Mouse (Mus musculus) kidney, embryonic 14.5 days (tissue): ENCODE measurements around the gene Pate2. TPM values are rescaled to one million over a fixed set of nuclear protein-coding genes. Genes with fewer than 3 reads are reported as not detected.

Source experiments
- ATAC-seq: fragments of 200-750 bp; cut with Nextera tagmentation; 2 replicates; pipeline ENCODE4 v1.8.0; 2017; ENCODE audit warnings: moderate number of reproducible peaks, mild to moderate bottlenecking, moderate TSS enrichment, moderate library complexity; ENCODE audit not compliant: low FRiP score, low TSS enrichment
- H3K27ac ChIP-seq: fragments of 300-500 bp; sonication (generic); 2 replicates; pipeline ENCODE4 v1.5.1; 2014; ENCODE audit warnings: low read depth, mild to moderate bottlenecking, low read length, moderate library complexity, mixed read lengths
- H3K27me3 ChIP-seq: fragments of 300-500 bp; sonication (generic); 2 replicates; pipeline ENCODE4 v1.6.1; 2014; ENCODE audit warnings: mild to moderate bottlenecking, low read length; ENCODE audit not compliant: control insufficient read depth, insufficient read depth
- H3K36me3 ChIP-seq: fragments of 300-500 bp; sonication (generic); 2 replicates; pipeline ENCODE4 v1.6.1; 2014; ENCODE audit warnings: low read length, mixed read lengths; ENCODE audit not compliant: control insufficient read depth, insufficient read depth
- H3K4me1 ChIP-seq: fragments of 300-500 bp; sonication (generic); 2 replicates; pipeline ENCODE4 v1.6.1; 2014; ENCODE audit warnings: low read length, mixed read lengths; ENCODE audit not compliant: control insufficient read depth, insufficient read depth
- H3K4me2 ChIP-seq: fragments of 300-500 bp; sonication (generic); replicated peaks from 2 replicates; pipeline ENCODE4 v1.6.1; 2014; ENCODE audit warnings: low read depth, mild to moderate bottlenecking, low read length
- H3K4me3 ChIP-seq: fragments of 300-500 bp; sonication (generic); 2 replicates; pipeline ENCODE4 v1.5.1; 2014; ENCODE audit warnings: mild to moderate bottlenecking, low read length
- H3K9ac ChIP-seq: fragments of 300-500 bp; sonication (generic); 2 replicates; pipeline ENCODE4 v1.6.1; 2014; ENCODE audit warnings: low read depth, mild to moderate bottlenecking, low read length, moderate library complexity
- H3K9me3 ChIP-seq: fragments of 300-500 bp; sonication (generic); 2 replicates; pipeline ENCODE4 v1.6.1; 2016; ENCODE audit warnings: low read length; ENCODE audit not compliant: control insufficient read depth
- WGBS: fragments of 180-500 bp; shearing (Covaris S2); extraction: QIAGEN DNeasy Blood & Tissue Kit; methylation state at CpG from one replicate; pipeline ENCODE4 v1.1.7; 2014; 5-methylcytosine and 5-hydroxymethylcytosine counted together
- polyA plus RNA-seq: library from polyadenylated mRNA; unstranded; fragments of >200 nt; fragmentation: Nextera tagmentation; extraction: Ambion mirVana; gene quantifications from 2 replicates; pipeline ENCODE4 v1.2.1, GENCODE M21; 2014

The Pate2 gene
- polyA plus RNA-seq, 1 experiment from 2014 or later: 0.37 TPM

DNA sequence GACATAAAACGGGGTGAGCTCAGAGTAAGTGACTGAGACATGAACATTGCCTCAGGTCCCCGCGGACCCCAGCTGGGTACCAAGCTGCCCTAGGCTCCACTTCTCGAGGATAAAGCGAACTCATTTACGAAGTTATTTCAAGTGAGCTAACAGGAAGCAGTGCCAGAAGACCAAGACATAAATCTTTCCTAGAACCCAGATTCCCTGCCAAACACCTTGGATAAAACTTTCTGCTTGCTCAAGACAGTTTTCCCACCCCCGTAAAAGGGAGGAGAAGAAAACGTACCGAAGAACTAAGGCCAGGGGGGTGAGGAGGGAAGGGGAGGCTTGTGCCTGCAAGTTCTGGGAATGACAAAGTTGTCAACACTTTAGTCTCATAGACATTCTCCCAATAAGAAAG, 36.8 kb upstream of the Pate2 start:
- Histone ChIP-seq H3K4me1 (peaks cover 16% of the 10 kb centered on the region), H3K27me3 (no peaks in the 10 kb centered on the region), H3K9ac (no peak overlapping the region), H3K4me2 (no peak overlapping the region), H3K27ac (no peak overlapping the region), H3K36me3 (no peaks in the 10 kb centered on the region), H3K9me3 (no peaks in the 10 kb centered on the region), H3K4me3 (no peak overlapping the region)
- WGBS: 46% methylated on average over 9 of the region's 9 CpGs
- no peak for ATAC-seq

- 5% methylated on average over 2 of the region's 2 CpGs for WGBS
Observed at GRCm38 (mm10) chr9:35535110-35535509, 35.0 kb upstream of the Pate2 start.

GRCm38 (mm10) chr9:35535876-35536275, 34.2 kb upstream of the Pate2 start:
- Histone ChIP-seq H3K4me2 (no peak overlapping the region), H3K36me3 (no peaks in the 10 kb centered on the region), H3K27ac (no peak overlapping the region), H3K27me3 (no peaks in the 10 kb centered on the region), H3K9me3 (no peaks in the 10 kb centered on the region), H3K4me3 (no peak overlapping the region), H3K4me1 (peaks cover 20% of the 10 kb centered on the region), H3K9ac (no peak overlapping the region)
- ATAC-seq: no peak
- 77% methylated on average over 4 of the region's 4 CpGs for WGBS

More at GRCm38 (mm10) chr9:35535110-35535509, 35.0 kb upstream of the Pate2 start:
- peaks cover 20% of the 10 kb centered on the region for H3K4me1 ChIP-seq
- H3K9me3 ChIP-seq: no peaks in the 10 kb centered on the region
- no peaks in the 10 kb centered on the region for H3K36me3 ChIP-seq
- peak; percentile 85 for ATAC-seq
- no peaks in the 10 kb centered on the region for H3K27me3 ChIP-seq
- H3K27ac ChIP-seq: no peak overlapping the region
- no peak overlapping the region for H3K9ac ChIP-seq
- H3K4me3 ChIP-seq: no peak overlapping the region
- no peak overlapping the region for H3K4me2 ChIP-seq

DNA sequence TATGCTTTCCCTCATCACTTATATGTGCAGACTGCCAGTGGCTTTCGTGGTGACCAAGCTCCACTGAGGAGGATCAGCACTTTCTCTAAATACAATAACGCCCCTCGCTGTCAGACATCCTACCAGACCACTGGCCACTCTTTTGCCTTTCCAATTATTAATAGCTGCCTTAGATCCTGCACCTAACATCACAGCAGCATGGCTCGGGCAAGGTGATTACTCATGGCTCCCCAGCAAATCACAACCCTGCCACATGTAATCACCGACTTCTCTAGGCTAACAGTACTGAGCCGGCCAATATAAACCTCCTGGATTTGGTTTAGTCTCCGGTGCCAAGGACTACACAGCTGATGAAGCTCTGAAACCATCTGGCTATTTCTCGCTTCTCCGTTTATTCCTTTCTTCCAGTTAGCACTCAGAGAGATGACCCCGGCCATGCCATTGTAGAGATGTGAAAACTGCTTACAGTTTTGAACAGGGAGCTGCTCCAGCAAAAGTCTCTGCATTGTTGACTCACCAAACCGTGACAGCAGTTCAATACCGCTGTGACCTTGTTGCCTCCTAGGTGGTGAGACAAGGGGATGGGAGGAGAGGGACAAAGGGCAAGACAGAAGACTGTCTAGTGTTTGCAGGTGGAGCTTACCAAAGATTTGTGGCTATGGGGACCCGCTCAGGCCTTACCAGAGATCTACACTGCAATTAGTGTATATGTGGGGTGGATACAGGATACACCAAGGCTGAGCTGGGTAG, 30.9 kb upstream of the Pate2 start:
- H3K27ac ChIP-seq: no peak overlapping the region
- no peak overlapping the region for H3K4me3 ChIP-seq
- H3K9ac ChIP-seq: no peak overlapping the region
- H3K4me2 ChIP-seq: no peak overlapping the region
- ATAC-seq: no peak
- no peaks in the 10 kb centered on the region for H3K9me3 ChIP-seq
- no peaks in the 10 kb centered on the region for H3K27me3 ChIP-seq
- no peaks in the 10 kb centered on the region for H3K36me3 ChIP-seq
- peaks cover 20% of the 10 kb centered on the region for H3K4me1 ChIP-seq
- 67% methylated on average over 13 of the region's 13 CpGs for WGBS

GRCm38 (mm10) chr9:35541024-35541423, 29.1 kb upstream of the Pate2 start:
- no peak for ATAC-seq
- 84% methylated on average over 5 of the region's 5 CpGs for WGBS

GRCm38 (mm10) chr9:35541488-35541887, 28.6 kb upstream of the Pate2 start:
- Histone ChIP-seq H3K9ac (no peak overlapping the region), H3K4me1 (peaks cover 20% of the 10 kb centered on the region), H3K27ac (no peak overlapping the region), H3K4me3 (no peak overlapping the region), H3K9me3 (no peaks in the 10 kb centered on the region), H3K27me3 (no peaks in the 10 kb centered on the region), H3K4me2 (no peak overlapping the region), H3K36me3 (no peaks in the 10 kb centered on the region)
- WGBS: 11% methylated on average over 6 of the region's 6 CpGs
- peak; percentile 75 for ATAC-seq

More at GRCm38 (mm10) chr9:35541024-35541423, 29.1 kb upstream of the Pate2 start:
- Histone ChIP-seq H3K27ac (no peak overlapping the region), H3K36me3 (no peaks in the 10 kb centered on the region), H3K9me3 (no peaks in the 10 kb centered on the region), H3K27me3 (no peaks in the 10 kb centered on the region), H3K4me3 (no peak overlapping the region), H3K9ac (no peak overlapping the region), H3K4me1 (peaks cover 20% of the 10 kb centered on the region), H3K4me2 (no peak overlapping the region)

GRCm38 (mm10) chr9:35541941-35542340, 28.1 kb upstream of the Pate2 start:
- H3K4me1 ChIP-seq: peaks cover 17% of the 10 kb centered on the region
- no peaks in the 10 kb centered on the region for H3K36me3 ChIP-seq
- H3K4me3 ChIP-seq: no peak overlapping the region
- H3K9me3 ChIP-seq: no peaks in the 10 kb centered on the region
- no peak overlapping the region for H3K9ac ChIP-seq
- no peak overlapping the region for H3K4me2 ChIP-seq
- no peaks in the 10 kb centered on the region for H3K27me3 ChIP-seq
- 64% methylated on average over 6 of the region's 6 CpGs for WGBS
- ATAC-seq: no peak
- no peak overlapping the region for H3K27ac ChIP-seq

- H3K27ac ChIP-seq: no peak overlapping the region
- no peak overlapping the region for H3K4me2 ChIP-seq
- H3K4me1 ChIP-seq: peaks cover 4% of the 10 kb centered on the region
- no peaks in the 10 kb centered on the region for H3K9me3 ChIP-seq
- H3K4me3 ChIP-seq: no peak overlapping the region
- no peaks in the 10 kb centered on the region for H3K27me3 ChIP-seq
- no peak for ATAC-seq
- no peak overlapping the region for H3K9ac ChIP-seq
- 81% methylated on average over 14 of the region's 14 CpGs for WGBS
- H3K36me3 ChIP-seq: no peaks in the 10 kb centered on the region
Observed at GRCm38 (mm10) chr9:35543099-35543860, 26.8 kb upstream of the Pate2 start.

DNA sequence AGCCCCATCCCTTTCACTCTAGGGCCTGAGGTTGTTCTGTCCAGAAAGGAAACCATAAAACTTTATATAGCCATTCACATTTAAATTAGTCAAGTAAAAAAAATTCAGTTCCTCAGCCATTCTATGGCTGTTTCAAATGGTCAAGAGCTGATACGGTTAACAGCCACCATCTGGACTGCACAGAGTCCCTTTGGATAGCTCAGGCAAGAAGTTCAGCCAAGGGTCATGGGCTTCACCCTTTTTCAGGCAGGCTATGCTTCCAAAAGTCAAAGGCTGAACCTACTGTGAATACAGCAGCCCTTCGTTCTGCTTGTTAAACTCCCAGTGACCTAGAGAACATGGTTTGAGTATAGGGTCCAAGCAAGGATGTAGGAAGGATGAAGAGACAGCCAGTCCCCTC, 25.4 kb upstream of the Pate2 start:
- no peaks in the 10 kb centered on the region for H3K4me1 ChIP-seq
- WGBS: 66% methylated on average over 2 of the region's 2 CpGs
- no peak overlapping the region for H3K9ac ChIP-seq
- no peak overlapping the region for H3K4me2 ChIP-seq
- no peak overlapping the region for H3K27ac ChIP-seq
- H3K9me3 ChIP-seq: no peaks in the 10 kb centered on the region
- no peak for ATAC-seq
- no peaks in the 10 kb centered on the region for H3K27me3 ChIP-seq
- H3K36me3 ChIP-seq: no peaks in the 10 kb centered on the region
- H3K4me3 ChIP-seq: no peak overlapping the region
